Mouse (Mus musculus): ENCODE measurements at regions not wholly inside any gene's neighbourhood (a gene's known extent, or its start where the extent isn't known, plus 50 kb on each side); places are given as distances from the start of the nearest gene placed in this dataset.

DNA sequence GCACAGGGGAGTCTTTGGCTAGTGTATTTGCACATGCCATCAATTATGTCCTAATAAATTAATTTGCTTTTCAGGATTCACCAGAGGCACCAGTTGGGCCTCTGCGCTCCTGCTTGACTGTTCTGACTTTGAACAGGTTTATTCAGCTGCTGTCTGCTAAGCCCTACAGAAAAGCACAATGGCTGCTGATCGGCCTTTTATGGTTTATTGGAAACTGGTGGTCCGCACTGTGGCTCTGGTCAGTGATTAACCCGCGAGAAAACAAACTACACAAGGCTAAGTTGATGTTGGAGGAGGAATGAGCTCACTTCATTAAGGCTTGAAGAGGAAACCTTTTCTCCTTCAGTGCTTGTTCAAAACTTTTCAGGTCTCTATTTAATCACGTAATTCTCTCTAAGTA lies 208.4 kb upstream of the Gpr101 start:
- no peak for DNase-seq

DNA sequence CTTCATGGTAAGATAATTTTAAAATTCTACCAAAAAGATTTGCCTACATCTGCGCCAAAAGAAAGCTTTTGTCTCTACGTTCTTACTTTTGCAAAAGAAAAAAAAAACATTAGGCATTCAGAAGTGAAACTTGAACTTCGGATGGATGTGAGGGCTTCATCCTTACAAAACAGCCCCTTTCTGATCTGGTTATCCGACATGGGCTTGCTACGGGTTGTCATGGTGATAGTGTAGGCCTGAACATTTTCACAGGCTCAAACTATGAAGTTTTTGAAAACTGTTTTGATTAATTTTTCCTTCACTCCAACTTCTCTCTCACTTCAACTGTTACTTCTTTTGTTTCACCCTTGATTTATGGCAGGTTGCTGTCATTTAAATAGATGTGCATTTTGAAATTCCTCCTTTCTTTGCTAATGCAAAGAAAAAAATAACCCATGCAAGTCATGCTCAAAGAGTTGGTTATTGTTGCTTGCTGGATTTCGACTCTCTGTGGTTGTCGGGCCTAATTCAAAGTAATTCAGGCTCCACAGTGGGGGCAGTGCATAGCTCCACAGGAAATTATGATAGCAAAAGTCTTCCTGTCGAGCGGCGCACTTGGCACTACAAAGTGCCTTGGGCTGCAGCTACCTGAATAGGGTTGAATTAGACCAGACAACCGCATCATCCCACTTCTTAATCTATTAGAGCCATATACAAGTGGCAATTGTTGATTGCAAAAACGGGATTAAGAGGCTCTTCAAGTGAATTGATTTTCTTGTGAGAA lies 205.7 kb upstream of the Gpr101 start:
- DNase-seq = no peak

DNA sequence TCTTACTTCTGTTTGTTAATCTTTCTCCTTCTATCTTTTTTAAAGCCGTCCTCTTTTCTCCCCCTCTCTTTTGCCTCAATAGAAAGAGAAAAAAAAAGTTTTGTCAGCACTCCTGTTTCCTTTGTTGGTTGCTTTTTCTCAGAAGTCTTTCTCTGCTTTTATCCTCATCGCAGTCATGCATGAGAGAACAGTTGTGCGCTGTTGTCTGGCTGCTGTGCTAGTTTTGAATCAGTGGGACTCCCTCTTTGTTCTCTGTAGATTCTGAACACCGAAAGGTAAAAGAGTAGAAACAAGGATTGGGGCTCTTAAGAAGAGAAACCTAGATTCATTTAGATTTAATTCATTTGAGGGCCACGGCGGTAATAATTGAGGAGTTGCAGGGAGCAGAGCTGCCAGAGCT lies 204.9 kb upstream of the Gpr101 start:
- DNase-seq = no peak

DNA sequence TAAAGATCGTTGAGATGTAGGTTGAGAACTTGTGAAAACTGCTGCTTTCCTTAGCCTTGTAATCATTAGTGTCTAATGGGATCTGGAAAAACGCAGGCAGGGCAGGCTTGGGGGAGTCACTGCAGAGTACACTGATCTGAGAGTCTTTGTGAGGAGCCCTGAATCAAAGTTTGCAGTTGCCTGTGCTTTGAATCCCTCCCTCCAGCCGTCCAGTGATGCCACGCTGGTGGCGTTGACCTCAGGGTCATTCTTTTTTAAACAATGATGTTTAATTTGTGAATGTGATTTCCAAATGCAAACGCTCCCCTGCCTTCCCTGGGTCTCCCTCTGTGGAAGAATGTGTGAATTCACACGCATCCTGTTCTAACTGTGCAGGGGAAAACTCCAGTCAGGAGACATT lies 204.4 kb upstream of the Gpr101 start:
- no peak for DNase-seq

DNA sequence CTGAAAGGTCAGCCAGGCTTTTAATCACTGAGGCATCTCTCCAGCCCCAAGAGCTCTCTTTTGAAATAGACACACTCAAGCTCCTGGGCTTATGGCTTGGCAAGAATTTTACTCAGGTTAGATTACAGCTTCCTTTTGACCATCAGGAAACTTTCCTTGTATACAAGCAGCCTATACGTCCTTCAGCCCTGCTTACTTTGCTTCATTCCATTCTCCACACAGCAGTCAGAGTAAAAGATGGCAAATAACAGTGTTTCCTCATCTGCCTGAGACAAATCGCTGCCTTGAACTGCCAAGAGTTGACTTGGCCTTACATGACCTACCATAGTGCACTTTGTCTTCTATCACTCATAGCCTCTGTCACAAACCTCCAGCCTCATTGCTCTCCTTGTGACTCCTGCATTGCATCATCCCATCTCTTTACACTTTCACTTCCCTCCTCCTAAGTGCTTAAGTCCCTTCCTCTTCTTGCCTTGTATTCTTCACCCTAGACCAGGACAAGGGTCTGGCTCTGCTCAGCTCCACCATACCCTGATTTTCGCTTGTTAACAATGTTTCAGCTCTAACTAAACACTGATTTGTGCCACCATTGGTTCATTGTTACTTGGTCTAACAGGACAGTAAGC lies 203.2 kb upstream of the Gpr101 start:
- no peak for DNase-seq

DNA sequence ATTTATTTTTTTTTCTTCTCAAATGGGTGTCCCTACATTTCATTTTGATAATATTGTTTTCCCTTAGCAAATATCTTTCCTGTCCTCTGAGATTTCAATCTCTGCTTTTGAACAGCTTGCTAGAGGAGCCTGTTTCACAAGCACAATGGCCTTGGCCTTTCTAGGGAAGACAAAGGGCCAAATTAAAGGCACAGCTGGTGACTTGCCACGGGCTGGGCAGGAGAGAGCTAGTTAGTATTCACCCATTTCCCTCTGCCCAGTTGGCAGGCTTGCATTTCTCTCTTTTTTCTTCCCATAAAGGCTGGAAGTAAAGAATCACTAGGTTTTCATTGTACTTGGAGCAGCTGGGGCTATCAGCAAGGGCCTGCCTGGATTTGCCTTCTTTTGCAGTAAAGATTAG lies 188.9 kb upstream of the Gpr101 start:
- DNase-seq = no peak

DNA sequence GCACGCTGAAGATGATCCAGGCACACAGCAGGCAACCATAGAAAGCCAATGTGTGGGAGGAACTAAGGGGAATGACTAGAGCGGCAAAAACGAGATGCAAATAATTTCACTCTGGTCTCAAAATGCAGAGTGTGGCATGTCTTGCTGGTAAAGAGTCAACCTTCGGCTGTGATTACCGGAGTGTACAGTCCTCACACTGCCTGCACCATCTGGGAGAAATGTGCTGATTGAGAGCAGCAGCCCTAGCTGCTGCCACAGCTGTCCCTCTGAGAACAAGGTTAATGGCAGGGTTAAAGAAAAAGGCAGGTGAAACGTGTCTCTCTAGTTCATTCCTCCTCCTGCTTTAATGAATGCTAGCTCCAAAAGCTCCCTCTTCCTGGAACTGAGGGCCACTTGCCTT lies 173.2 kb upstream of the Gpr101 start:
- no peak for DNase-seq

DNA sequence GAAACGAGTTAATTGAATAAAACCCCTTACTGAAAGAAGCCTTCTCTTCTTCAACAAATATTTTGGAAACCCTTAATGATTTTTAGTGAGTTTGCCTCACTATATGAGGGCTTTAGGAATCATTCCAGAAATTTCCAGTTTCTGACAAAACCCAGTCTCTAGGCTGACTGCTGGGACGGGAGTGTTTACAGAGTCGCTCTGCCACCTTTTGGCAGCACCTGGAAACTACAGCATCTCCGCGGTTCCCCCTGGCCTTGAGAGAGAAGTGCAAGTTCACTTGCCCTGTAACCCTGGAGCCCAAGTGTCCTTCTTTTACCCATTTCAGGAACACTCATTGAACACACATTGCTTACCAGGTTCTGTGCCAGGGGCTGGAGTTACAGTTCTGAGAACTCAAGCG lies 171.4 kb upstream of the Gpr101 start:
- peak; percentile 31 for DNase-seq

DNA sequence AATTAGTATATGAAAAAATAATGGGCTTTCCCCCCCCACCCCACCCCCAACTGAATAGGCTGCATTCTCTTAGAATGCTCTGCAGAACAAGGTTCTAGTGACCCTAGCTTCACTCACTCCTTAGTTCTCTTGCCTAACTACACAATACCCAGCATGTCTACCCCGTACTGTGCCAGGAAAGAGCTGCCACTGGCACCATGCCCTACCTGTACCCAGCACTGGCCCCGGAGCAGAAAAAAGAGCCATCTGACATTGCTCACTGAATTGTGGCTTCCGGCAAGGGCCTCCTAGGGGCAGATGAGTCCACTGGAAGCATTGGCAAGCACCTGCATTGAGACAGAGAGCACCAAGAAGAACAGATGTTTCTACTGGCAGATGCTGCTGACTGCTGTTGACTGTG lies 156.0 kb upstream of the Gpr101 start:
- no peak for DNase-seq

DNA sequence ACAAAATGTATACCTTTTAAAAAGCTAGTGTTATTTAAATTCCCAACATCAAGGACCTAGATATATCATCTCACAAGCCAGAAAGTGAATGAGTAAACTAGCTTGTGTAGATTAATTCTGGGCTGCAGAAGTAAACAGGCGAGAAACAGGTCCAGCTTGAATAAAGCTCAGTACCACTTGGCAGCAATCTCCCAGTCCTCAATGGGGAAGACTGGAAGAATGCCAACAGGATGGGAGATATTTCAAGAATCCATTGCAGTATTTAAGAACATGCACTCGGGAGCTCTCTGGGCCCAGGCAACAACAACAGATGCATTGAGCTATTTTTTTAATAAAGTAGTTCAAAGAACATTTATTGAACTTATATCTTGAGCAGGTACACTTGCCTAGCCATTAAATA lies 152.5 kb upstream of the Gpr101 start:
- peak; percentile 14 for DNase-seq

DNA sequence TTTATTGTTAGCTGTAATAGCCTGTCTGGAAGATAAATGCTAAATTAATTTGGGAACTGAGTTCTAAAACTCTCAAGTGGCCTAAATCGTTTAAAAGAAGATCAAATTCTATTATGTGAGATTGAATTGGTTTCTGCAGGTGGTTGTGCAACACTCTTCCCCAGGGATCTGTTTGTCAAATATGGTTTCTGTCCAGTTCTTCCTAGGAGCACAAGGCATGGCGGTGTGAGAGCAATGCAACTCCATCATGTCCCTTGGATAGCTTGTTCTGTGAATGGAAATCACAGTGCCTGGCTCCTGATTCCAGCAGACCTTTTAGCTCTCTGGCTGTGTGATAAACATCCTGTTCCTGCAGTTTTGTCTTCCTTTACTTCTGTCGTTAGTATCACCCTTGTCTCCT lies 151.9 kb upstream of the Gpr101 start:
- no peak for DNase-seq
